Mouse (Mus musculus) E14TG2a.4 (cell line): ENCODE results near the gene Eml2.

Experiments
- CTCF ChIP-seq: conservative IDR thresholded peaks from 2 replicates; pipeline ENCODE4 v1.5.1; 2014; ENCODE audit warnings: low read length
- NANOG ChIP-seq: IDR thresholded peaks from 2 replicates; pipeline ENCODE4 v1.6.1; 2014; ENCODE audit warnings: borderline replicate concordance, low read length, mixed read lengths
- POU5F1 ChIP-seq: IDR thresholded peaks from 2 replicates; pipeline ENCODE4 v1.6.1; 2014; ENCODE audit warnings: low read length, borderline replicate concordance

- TF ChIP-seq CTCF (peak; percentile 89), NANOG (no peak), POU5F1 (no peak)
Observed at GRCm38 (mm10) chr7:19196676-19197075, 20.5 kb downstream of the Eml2 start.
